22 mouse cellular contexts compared by ENCODE assay signal in genomic region chr13:51678687-51679086, GRCm38 (mm10).
"Had no signal": no experiment of that assay in that cellular context is flagged by ENCODE, and none has a peak within 500 bp of the region (broad histone marks: within the 10 kb centered on the region; RNA-seq: fewer than 3 reads in every experiment).

No protein-coding gene starts in this region.

- H3K4me1 ChIP-seq: lung, embryonic 15.5 days; midbrain, embryonic 13.5 days; midbrain, embryonic 15.5 days; neural tube, embryonic 13.5 days; neural tube, embryonic 15.5 days had no signal

- H3K9me3 ChIP-seq: liver, embryonic 15.5 days; lung, embryonic 15.5 days; megakaryocyte, embryonic 14.5 days; midbrain, embryonic 13.5 days; midbrain, embryonic 15.5 days; neural tube, embryonic 13.5 days; neural tube, embryonic 15.5 days had no signal

- H3K27ac ChIP-seq: liver, embryonic 15.5 days; lung, embryonic 15.5 days; macrophage; midbrain, embryonic 13.5 days; midbrain, embryonic 15.5 days; neural tube, embryonic 13.5 days; neural tube, embryonic 15.5 days had no signal

- ATAC-seq: lung, postnatal 0 days; midbrain, embryonic 13.5 days; midbrain, embryonic 15.5 days had no signal

- H3K9ac ChIP-seq: liver, embryonic 15.5 days; liver, postnatal 0 days; lung, embryonic 15.5 days; midbrain, embryonic 13.5 days; midbrain, embryonic 15.5 days; neural tube, embryonic 13.5 days; neural tube, embryonic 15.5 days had no signal

- H3K4me3 ChIP-seq: liver, embryonic 15.5 days; lung, embryonic 15.5 days; midbrain, embryonic 13.5 days; midbrain, embryonic 15.5 days; neural tube, embryonic 13.5 days; neural tube, embryonic 15.5 days had no signal

- H3K4me2 ChIP-seq: lung, embryonic 15.5 days; midbrain, embryonic 11.5 days; midbrain, embryonic 13.5 days; midbrain, embryonic 15.5 days; neural tube, embryonic 13.5 days; neural tube, embryonic 15.5 days had no signal

- H3K27me3 ChIP-seq: liver, embryonic 15.5 days; lung, embryonic 15.5 days; megakaryocyte, embryonic 14.5 days; midbrain, embryonic 13.5 days; midbrain, embryonic 15.5 days; neural tube, embryonic 13.5 days; neural tube, embryonic 15.5 days had no signal

- DNase-seq: liver, postnatal 0 days; lung, adult 2 months; lung, postnatal 14 days; lung, postnatal 36 days; retina, postnatal 1 day; right cerebral cortex, adult 18-20 months; right cerebral cortex, postnatal 25 days; right cerebral cortex, postnatal 4 days; spleen, adult 18-20 months; thymus, adult 18-20 months; thymus, postnatal 25 days; thymus, postnatal 4 days had no signal
